38 mouse cellular contexts compared by ENCODE assay signal in genomic region chr6:43260756-43261155, GRCm38 (mm10). TPM values are rescaled to one million over a fixed set of nuclear protein-coding genes. Genes with fewer than 3 reads are reported as not detected.
DNase-seq lines count a peak whose midpoint lies in the region; ATAC-seq and TF ChIP-seq lines count a peak whose summit lies in the region.
"Had no signal": no experiment of that assay in that cellular context is flagged by ENCODE, and none has a peak within 500 bp of the region (broad histone marks: within the 10 kb centered on the region; RNA-seq: fewer than 3 reads in every experiment).

No protein-coding gene starts in this region.

- no peak for TF ChIP-seq CTCF in gastrocnemius, adult 2 months (IDR thresholded peaks at IDR 0.05)
- no peak for TF ChIP-seq CTCF in heart, postnatal 0 days (IDR thresholded peaks at IDR 0.05; ENCODE audit: low read depth)

- H3K4me1 ChIP-seq in heart, postnatal 0 days (ENCODE audit: control insufficient read depth, insufficient read depth): no peaks in the 10 kb centered on the region; the same call in 1 of the 2 replicates
- H3K4me1 ChIP-seq in hindbrain, embryonic 13.5 days (replicated peaks): peaks cover 8% of the 10 kb centered on the region
- H3K4me1 ChIP-seq: limb, embryonic 13.5 days; liver, embryonic 13.5 days; stomach, embryonic 15.5 days had no signal

- H3K27ac ChIP-seq in gastrocnemius, adult 2 months: peak overlapping the region; percentile 38; the same call in 1 of the 2 replicates
- peak overlapping the region; percentile 56 for H3K27ac ChIP-seq in heart, postnatal 0 days (ENCODE audit: low read depth)
- no peak overlapping the region for H3K27ac ChIP-seq in hindbrain, embryonic 13.5 days
- H3K27ac ChIP-seq: hindbrain, embryonic 14.5 days; kidney, postnatal 0 days; limb, embryonic 13.5 days; liver, embryonic 13.5 days; midbrain, embryonic 10.5 days; midbrain, embryonic 15.5 days; stomach, embryonic 15.5 days had no signal

- no peaks in the 10 kb centered on the region for H3K27me3 ChIP-seq in heart, postnatal 0 days (ENCODE audit: control insufficient read depth, insufficient read depth, low read length)
- peaks cover 22% of the 10 kb centered on the region for H3K27me3 ChIP-seq in hindbrain, embryonic 13.5 days
- H3K27me3 ChIP-seq: limb, embryonic 13.5 days; stomach, embryonic 15.5 days had no signal

- H3K4me2 ChIP-seq in heart, postnatal 0 days (ENCODE audit: low read depth, low read length): peak overlapping the region; percentile 43
- no peak overlapping the region for H3K4me2 ChIP-seq in hindbrain, embryonic 13.5 days
- H3K4me2 ChIP-seq: heart, embryonic 11.5 days; hindbrain, embryonic 14.5 days; limb, embryonic 13.5 days; liver, embryonic 13.5 days; midbrain, embryonic 15.5 days; stomach, embryonic 15.5 days had no signal

- no peaks in the 10 kb centered on the region for H3K9me3 ChIP-seq in heart, postnatal 0 days (replicated peaks; ENCODE audit: control insufficient read depth, low read length)
- H3K9me3 ChIP-seq in hindbrain, embryonic 13.5 days: no peaks in the 10 kb centered on the region
- H3K9me3 ChIP-seq: limb, embryonic 13.5 days; liver, embryonic 13.5 days; midbrain, embryonic 10.5 days; midbrain, embryonic 15.5 days; stomach, embryonic 15.5 days had no signal

- no peak for DNase-seq in gastrocnemius, adult 2 months
- DNase-seq in gastrocnemius, postnatal 10 days: no peak
- DNase-seq in heart, postnatal 0 days (ENCODE audit: low spot score): no peak
- DNase-seq in heart, postnatal 10 days: no peak
- DNase-seq in 416B (ENCODE audit: low read depth): peak; percentile 10
- DNase-seq: adrenal gland, postnatal 25 days; cerebellum, adult 11-12 months; cerebellum, adult 9-11 months; forebrain, postnatal 0 days; gastrocnemius, postnatal 14 days; kidney, adult 8-10 months; kidney, postnatal 4 days; liver, embryonic 13.5 days; lung, adult 2 months; right cerebral cortex, postnatal 25 days; thymus, postnatal 25 days had no signal

- WGBS in heart, postnatal 0 days: 28% methylated on average over 2 of the region's 2 CpGs
- WGBS in hindbrain, embryonic 13.5 days: 83% methylated on average over 2 of the region's 2 CpGs

- peak overlapping the region; percentile 13 for H3K4me3 ChIP-seq in gastrocnemius, adult 2 months
- H3K4me3 ChIP-seq in heart, postnatal 0 days (ENCODE audit: low read depth, low read length): no peak overlapping the region
- H3K4me3 ChIP-seq in hindbrain, embryonic 13.5 days: no peak overlapping the region
- H3K4me3 ChIP-seq: erythroblast, embryonic 14.5 days; limb, embryonic 13.5 days; liver, embryonic 13.5 days; midbrain, embryonic 10.5 days; midbrain, embryonic 15.5 days; stomach, embryonic 15.5 days had no signal

- H3K36me3 ChIP-seq in heart, postnatal 0 days (replicated peaks; ENCODE audit: control insufficient read depth, insufficient read depth, low read length): no peaks in the 10 kb centered on the region
- no peaks in the 10 kb centered on the region for H3K36me3 ChIP-seq in hindbrain, embryonic 13.5 days
- H3K36me3 ChIP-seq: limb, embryonic 13.5 days; liver, embryonic 13.5 days; midbrain, embryonic 10.5 days; midbrain, embryonic 15.5 days; stomach, embryonic 15.5 days had no signal

- no peak for ATAC-seq in heart, postnatal 0 days (ENCODE audit: insufficient read depth, low read depth)
- peak; percentile 39; the same call in 1 of the 2 replicates for ATAC-seq in granulocyte monocyte progenitor cell, adult 5-6 weeks (replicated peaks; ENCODE audit: poor library complexity, severe bottlenecking)
- ATAC-seq in hindbrain, embryonic 13.5 days (ENCODE audit: low FRiP score): no peak
- ATAC-seq in megakaryocyte-erythroid progenitor cell, adult 5-6 weeks (replicated peaks; ENCODE audit: low FRiP score, low TSS enrichment, poor library complexity, severe bottlenecking): no peak
- ATAC-seq: forebrain, postnatal 0 days; midbrain, embryonic 15.5 days had no signal

- intact Hi-C loops in gastrocnemius, adult 2 months (cut with DNase I): no loop called here
- intact Hi-C loops in heart, postnatal 10 days (cut with DNase I): no loop called here

- no peak for TF ChIP-seq EP300 in heart, postnatal 0 days (IDR thresholded peaks at IDR 0.05; ENCODE audit: low read depth)

- no peak overlapping the region for H3K9ac ChIP-seq in heart, postnatal 0 days (replicated peaks; ENCODE audit: low read depth, low read length)
- H3K9ac ChIP-seq in hindbrain, embryonic 13.5 days: no peak overlapping the region
- H3K9ac ChIP-seq: forebrain, postnatal 0 days; hindbrain, embryonic 14.5 days; limb, embryonic 13.5 days; liver, embryonic 13.5 days; midbrain, embryonic 15.5 days; stomach, embryonic 15.5 days had no signal

RNA-seq across cellular contexts. Expression of gene Arhgef5, which starts 4.6 kb away (rescaled TPM):
- total RNA-seq in gastrocnemius, adult 2 months (2021): 1 to 10 TPM; 2.9 to 3.1 TPM
- total RNA-seq in gastrocnemius, postnatal 10 days (2021): 1 to 10 TPM; 5.5 to 9.3 TPM
- total RNA-seq in heart, postnatal 0 days (2014; rRNA removed; ENCODE audit: low replicate concordance): 9.1 and 13.7 TPM in 2 replicates
- polyA plus RNA-seq in heart, postnatal 0 days (2015; fragmentation: Nextera tagmentation; extraction: Ambion mirVana): 3.6 and 5.1 TPM in 2 replicates
- 10 to 100 TPM; 18.1 to 22.0 TPM for total RNA-seq in heart, postnatal 10 days (2021)
- total RNA-seq in granulocyte monocyte progenitor cell, adult 5-6 weeks (2014; fragmentation: Nextera tagmentation): 2.0 and 2.5 TPM in 2 replicates
- total RNA-seq in granulocyte monocyte progenitor cell, adult 5-6 weeks (2017): 1.4 and 2.2 TPM in 2 replicates
- polyA plus RNA-seq in hindbrain, embryonic 13.5 days (2015; fragmentation: Nextera tagmentation; extraction: Ambion mirVana): 2.3 and 2.4 TPM in 2 replicates
- total RNA-seq in megakaryocyte-erythroid progenitor cell, adult 5-6 weeks (2014; fragmentation: Nextera tagmentation): 1.9 and 2.4 TPM in 2 replicates
- total RNA-seq in megakaryocyte-erythroid progenitor cell, adult 5-6 weeks (2017): 0.89 and 1.3 TPM in 2 replicates
- polyA plus RNA-seq: erythroblast, embryonic 14.5 days had no signal

RNA-seq across cellular contexts. Expression of gene Olfr47, which starts 29.4 kb away (rescaled TPM):
- not detected for total RNA-seq in gastrocnemius, adult 2 months (2021)
- total RNA-seq in gastrocnemius, postnatal 10 days (2021): not detected
- total RNA-seq in heart, postnatal 0 days (2014; rRNA removed; ENCODE audit: low replicate concordance): not detected in 2 replicates
- polyA plus RNA-seq in heart, postnatal 0 days (2015; fragmentation: Nextera tagmentation; extraction: Ambion mirVana): not detected in 2 replicates
- not detected for total RNA-seq in heart, postnatal 10 days (2021)
- not detected in 2 replicates for total RNA-seq in granulocyte monocyte progenitor cell, adult 5-6 weeks (2014; fragmentation: Nextera tagmentation)
- total RNA-seq in granulocyte monocyte progenitor cell, adult 5-6 weeks (2017): not detected in 2 replicates
- not detected in 2 replicates for polyA plus RNA-seq in hindbrain, embryonic 13.5 days (2015; fragmentation: Nextera tagmentation; extraction: Ambion mirVana)
- not detected in 2 replicates for total RNA-seq in megakaryocyte-erythroid progenitor cell, adult 5-6 weeks (2014; fragmentation: Nextera tagmentation)
- not detected in 2 replicates for total RNA-seq in megakaryocyte-erythroid progenitor cell, adult 5-6 weeks (2017)
- total RNA-seq: adrenal gland, adult 18-20 months; adrenal gland, postnatal 25 days; forebrain, postnatal 0 days; gastrocnemius, postnatal 14 days; heart, postnatal 25 days; layer of hippocampus, adult 8-10 months; layer of hippocampus, postnatal 25 days; left cerebral cortex, adult 8-10 months; left cerebral cortex, postnatal 36 days; neutrophil, adult 5-6 weeks had no signal
- polyA plus RNA-seq: cortical plate, adult 2 months; embryonic facial prominence, embryonic 14.5 days; erythroblast, embryonic 14.5 days; forebrain, embryonic 11.5 days; forebrain, postnatal 0 days; heart, embryonic 11.5 days; hindbrain, embryonic 14.5 days; kidney, postnatal 0 days; limb, embryonic 13.5 days; liver, embryonic 13.5 days; lung, adult 2 months; midbrain, embryonic 10.5 days; midbrain, embryonic 15.5 days; neural tube, embryonic 11.5 days; stomach, embryonic 15.5 days had no signal

RNA-seq across cellular contexts. Expression of gene Olfr434, which starts 47.9 kb away (rescaled TPM):
- not detected for total RNA-seq in gastrocnemius, adult 2 months (2021)
- not detected for total RNA-seq in gastrocnemius, postnatal 10 days (2021)
- not detected in 2 replicates for total RNA-seq in heart, postnatal 0 days (2014; rRNA removed; ENCODE audit: low replicate concordance)
- polyA plus RNA-seq in heart, postnatal 0 days (2015; fragmentation: Nextera tagmentation; extraction: Ambion mirVana): not detected in 2 replicates
- not detected for total RNA-seq in heart, postnatal 10 days (2021)
- not detected in 2 replicates for total RNA-seq in granulocyte monocyte progenitor cell, adult 5-6 weeks (2014; fragmentation: Nextera tagmentation)
- not detected in 2 replicates for total RNA-seq in granulocyte monocyte progenitor cell, adult 5-6 weeks (2017)
- polyA plus RNA-seq in hindbrain, embryonic 13.5 days (2015; fragmentation: Nextera tagmentation; extraction: Ambion mirVana): not detected in 2 replicates
- not detected in 2 replicates for total RNA-seq in megakaryocyte-erythroid progenitor cell, adult 5-6 weeks (2014; fragmentation: Nextera tagmentation)
- not detected in 2 replicates for total RNA-seq in megakaryocyte-erythroid progenitor cell, adult 5-6 weeks (2017)
- total RNA-seq: adrenal gland, adult 18-20 months; adrenal gland, postnatal 25 days; forebrain, postnatal 0 days; gastrocnemius, postnatal 14 days; heart, postnatal 25 days; layer of hippocampus, adult 8-10 months; layer of hippocampus, postnatal 25 days; left cerebral cortex, adult 8-10 months; left cerebral cortex, postnatal 36 days; neutrophil, adult 5-6 weeks had no signal
- polyA plus RNA-seq: cortical plate, adult 2 months; embryonic facial prominence, embryonic 14.5 days; erythroblast, embryonic 14.5 days; forebrain, embryonic 11.5 days; forebrain, postnatal 0 days; heart, embryonic 11.5 days; hindbrain, embryonic 14.5 days; kidney, postnatal 0 days; limb, embryonic 13.5 days; liver, embryonic 13.5 days; lung, adult 2 months; midbrain, embryonic 10.5 days; midbrain, embryonic 15.5 days; neural tube, embryonic 11.5 days; stomach, embryonic 15.5 days had no signal

RNA-seq across cellular contexts. Expression of gene Nobox, which starts 48.6 kb away (rescaled TPM):
- total RNA-seq in gastrocnemius, adult 2 months (2021): not detected
- total RNA-seq in gastrocnemius, postnatal 10 days (2021): not detected
- not detected in 2 replicates for total RNA-seq in heart, postnatal 0 days (2014; rRNA removed; ENCODE audit: low replicate concordance)
- not detected in 2 replicates for polyA plus RNA-seq in heart, postnatal 0 days (2015; fragmentation: Nextera tagmentation; extraction: Ambion mirVana)
- not detected for total RNA-seq in heart, postnatal 10 days (2021)
- total RNA-seq in granulocyte monocyte progenitor cell, adult 5-6 weeks (2014; fragmentation: Nextera tagmentation): not detected in 2 replicates
- not detected in 2 replicates for total RNA-seq in granulocyte monocyte progenitor cell, adult 5-6 weeks (2017)
- 0.19 TPM in 1 of 2 replicates, not detected in the other for polyA plus RNA-seq in hindbrain, embryonic 13.5 days (2015; fragmentation: Nextera tagmentation; extraction: Ambion mirVana)
- not detected in 2 replicates for total RNA-seq in megakaryocyte-erythroid progenitor cell, adult 5-6 weeks (2014; fragmentation: Nextera tagmentation)
- not detected in 2 replicates for total RNA-seq in megakaryocyte-erythroid progenitor cell, adult 5-6 weeks (2017)
- total RNA-seq: adrenal gland, adult 18-20 months; adrenal gland, postnatal 25 days; forebrain, postnatal 0 days; gastrocnemius, postnatal 14 days; heart, postnatal 25 days; layer of hippocampus, adult 8-10 months; layer of hippocampus, postnatal 25 days; left cerebral cortex, adult 8-10 months; neutrophil, adult 5-6 weeks had no signal
- polyA plus RNA-seq: embryonic facial prominence, embryonic 14.5 days; erythroblast, embryonic 14.5 days; forebrain, embryonic 11.5 days; heart, embryonic 11.5 days; hindbrain, embryonic 14.5 days; kidney, postnatal 0 days; limb, embryonic 13.5 days; liver, embryonic 13.5 days; midbrain, embryonic 10.5 days; midbrain, embryonic 15.5 days; neural tube, embryonic 11.5 days had no signal
